18 mouse cellular contexts compared by ENCODE assay signal in the genomic region with DNA sequence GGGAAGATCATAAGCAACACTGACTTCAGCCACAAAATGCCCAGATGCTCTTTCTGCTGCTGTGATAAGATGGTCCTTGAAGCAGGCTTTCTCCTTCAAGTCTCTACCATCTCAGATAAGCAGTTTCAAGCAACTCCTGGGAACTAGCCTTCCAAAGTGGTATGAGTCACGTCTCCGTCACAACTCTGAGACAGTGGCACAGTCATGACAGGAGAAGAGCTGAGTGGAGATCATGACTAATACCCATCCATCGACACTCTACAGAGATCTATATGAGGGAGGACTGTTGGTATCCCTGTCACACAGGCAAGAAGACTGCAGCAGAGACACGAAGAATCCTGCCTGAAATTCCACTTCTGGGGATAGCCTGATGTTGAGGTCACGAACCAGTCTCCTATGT.
"Had no signal": no experiment of that assay in that cellular context is flagged by ENCODE, and none has a peak within 500 bp of the region (broad histone marks: within the 10 kb centered on the region; RNA-seq: fewer than 3 reads in every experiment).

No protein-coding gene starts in this region.

- H3K4me1 ChIP-seq: limb, embryonic 13.5 days; liver, embryonic 12.5 days; liver, embryonic 15.5 days; lung, embryonic 15.5 days; megakaryocyte, embryonic 14.5 days; midbrain, embryonic 13.5 days had no signal

- DNase-seq: kidney, postnatal 10 days; layer of hippocampus, adult 9-11 months; lung, adult 18-20 months; lung, postnatal 10 days; retina, postnatal 1 day; right cerebral cortex, postnatal 4 days had no signal

- H3K27me3 ChIP-seq: kidney, embryonic 15.5 days; limb, embryonic 13.5 days; liver, embryonic 12.5 days; liver, embryonic 15.5 days; lung, embryonic 15.5 days; megakaryocyte, embryonic 14.5 days; midbrain, embryonic 13.5 days; neural tube, embryonic 13.5 days had no signal

- H3K36me3 ChIP-seq: kidney, embryonic 15.5 days; limb, embryonic 10.5 days; limb, embryonic 13.5 days; liver, embryonic 12.5 days; liver, embryonic 15.5 days; lung, embryonic 15.5 days; midbrain, embryonic 10.5 days had no signal

- H3K9me3 ChIP-seq: kidney, embryonic 15.5 days; limb, embryonic 10.5 days; limb, embryonic 13.5 days; liver, embryonic 12.5 days; liver, embryonic 15.5 days; lung, embryonic 15.5 days; midbrain, embryonic 10.5 days; neural tube, embryonic 13.5 days had no signal

- H3K4me3 ChIP-seq: kidney, embryonic 15.5 days; limb, embryonic 10.5 days; limb, embryonic 13.5 days; liver, embryonic 12.5 days; liver, embryonic 15.5 days; lung, embryonic 15.5 days; megakaryocyte, embryonic 14.5 days; midbrain, embryonic 10.5 days; midbrain, embryonic 13.5 days; myocyte; neural tube, embryonic 13.5 days had no signal

- H3K27ac ChIP-seq: kidney, embryonic 15.5 days; limb, embryonic 10.5 days; limb, embryonic 13.5 days; liver, embryonic 12.5 days; liver, embryonic 15.5 days; lung, embryonic 15.5 days; midbrain, embryonic 10.5 days; midbrain, embryonic 13.5 days; neural tube, embryonic 13.5 days; stomach, postnatal 0 days had no signal
